Mouse (Mus musculus): ENCODE measurements around the gene Tjp1.

- TF ChIP-seq POLR2A (IDR thresholded peaks at IDR 0.05; ENCODE audit: extremely low read depth, insufficient read depth, low read length) (no peak), CTCF (IDR thresholded peaks at IDR 0.05; ENCODE audit: extremely low read depth, insufficient read depth, low read length) (no peak)
Observed at GRCm38 (mm10) chr7:65461412-65461811, 66.2 kb downstream of the Tjp1 start.
